Mouse (Mus musculus) gastrocnemius, postnatal 25 days (tissue): ENCODE measurements around the gene CT030661.1. TPM values are rescaled to one million over a fixed set of nuclear protein-coding genes. Genes with fewer than 3 reads are reported as not detected.
A peak's percentile ranks its signal among the peaks of the same experiment; 100 is the strongest.
"Not testable (repeated sequence)": the region's sequence is repeated elsewhere in the genome, so short reads cannot be mapped to it uniquely, and the experiment has no call there.

Source experiments
- DNase-seq: peaks from one replicate; pipeline ENCODE4 v3.0.0; 2022
- long read RNA-seq, 2 experiments: library from polyadenylated mRNA; stranded (forward); transcript quantifications; one replicate each; pipeline ENCODE4 v2.0.0; 2021
- total RNA-seq, 2 experiments: library from RNA; stranded (reverse); gene quantifications; 1 replicate in 1 of 2; 2 replicates in 1 of 2; pipeline ENCODE4 v1.2.3; 2021

The CT030661.1 gene
- total RNA-seq = 1 to 10 TPM; 6.5 to 6.8 TPM
- long read RNA-seq, experiment 1, partial matches to known transcripts = 0 of 1 reads
- long read RNA-seq, experiment 1, other reads (novel, unspliced or antisense) = 1 of 1 reads
- long read RNA-seq, experiment 2, partial matches to known transcripts = 0 of 3 reads
- long read RNA-seq, experiment 2, other reads (novel, unspliced or antisense) = 3 of 3 reads

GRCm38 (mm10) chr17:22314730-22315226 lies at the start of gene CT030661.1:
CT030661.1 (minus strand) TSS chr17:22314837.
- DNase-seq = peak; percentile 85

DNA sequence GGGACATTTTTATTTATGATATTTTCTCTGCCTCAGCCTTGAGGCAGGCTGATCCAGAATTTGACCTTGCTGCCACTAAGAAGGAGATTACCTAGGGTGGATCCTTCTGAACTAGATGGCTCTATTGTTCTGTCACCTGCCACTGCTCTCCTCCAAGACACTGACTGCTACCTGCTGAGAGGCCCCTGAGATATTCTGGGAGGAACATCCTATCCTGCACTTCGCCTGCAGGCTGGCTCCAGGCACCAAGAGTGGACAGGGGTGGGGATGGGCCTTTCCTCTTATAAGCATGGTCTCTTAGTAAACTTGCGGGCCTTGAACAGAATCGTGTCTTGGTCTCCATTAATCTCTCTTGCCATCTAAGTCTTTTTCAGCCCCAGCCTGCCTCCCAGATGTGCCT lies 49.3 kb upstream of the CT030661.1 start:
- DNase-seq = no peak

DNA sequence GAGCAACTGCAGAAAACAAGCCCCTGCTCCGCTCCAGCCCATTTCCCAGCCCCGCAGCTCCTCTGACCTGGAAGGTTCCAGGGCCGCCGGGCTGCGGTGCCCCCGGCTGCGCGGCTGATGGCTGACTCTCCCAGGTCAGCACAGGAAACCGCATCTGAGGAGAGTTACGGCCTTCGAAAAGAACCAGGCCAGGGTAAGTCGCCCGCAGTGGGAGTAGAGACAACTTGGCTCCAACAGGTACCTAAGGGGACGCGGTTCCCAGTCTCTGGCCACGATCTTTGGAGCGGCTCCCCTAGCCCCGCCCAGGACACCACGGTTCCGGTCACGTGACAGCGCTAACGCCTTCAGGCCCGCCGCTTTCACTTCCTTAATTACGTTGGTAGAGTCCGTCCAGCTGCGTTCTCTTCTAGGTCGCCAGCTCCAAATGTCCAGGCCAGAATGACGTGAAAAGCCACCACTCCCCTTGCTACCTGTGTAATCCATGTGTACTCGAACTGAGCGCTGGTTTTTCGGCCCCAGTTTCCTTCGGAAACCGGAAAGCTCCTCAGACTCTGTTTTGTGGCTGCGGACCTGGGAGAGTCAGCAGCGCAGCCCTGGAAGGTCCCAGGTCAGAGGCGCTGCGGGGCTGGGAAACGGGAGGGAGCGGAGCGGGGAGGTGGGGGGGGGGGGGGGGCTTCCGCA lies 46.6 kb upstream of the CT030661.1 start, which contains the start of the genes Zfp944 and Zfp758:
TSS of gene Zfp944 (minus strand) at position 300 of the 681 bp plus-strand sequence.
TSS of gene Zfp758 (plus strand) at position 353 of the 681 bp plus-strand sequence.
- DNase-seq = peak; percentile 36

DNA sequence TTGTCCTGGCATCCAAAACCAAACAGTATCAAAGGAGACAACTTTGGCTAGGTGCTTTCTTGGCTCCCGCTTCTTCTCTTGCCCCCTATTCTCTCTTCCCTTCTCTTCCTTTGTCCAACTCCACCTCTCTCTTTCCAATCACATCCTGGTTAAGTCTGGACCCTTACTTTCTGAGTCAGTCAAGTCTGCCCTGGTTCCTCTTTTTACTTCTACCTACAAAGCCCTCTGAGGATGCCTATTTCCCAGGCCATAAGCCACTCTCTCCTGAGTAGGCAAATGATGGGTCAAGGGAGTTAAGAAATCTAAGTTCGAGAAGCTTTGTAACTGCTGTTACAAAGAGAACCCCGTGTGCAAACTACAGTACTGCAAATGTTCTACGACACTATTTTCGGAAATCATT lies 45.9 kb upstream of the CT030661.1 start:
- DNase-seq = no peak

- DNase-seq = peak; percentile 9
Measured at GRCm38 (mm10) chr17:22352794-22353193, 38.2 kb upstream of the CT030661.1 start.

GRCm38 (mm10) chr17:22315247-22315646 lies 610 bp upstream of the CT030661.1 start:
- not testable (repeated sequence) for DNase-seq

- DNase-seq = not testable (repeated sequence)
Measured at GRCm38 (mm10) chr17:22314219-22314618, 418 bp downstream of the CT030661.1 start.

Other genes with a start within 250 kb of the CT030661.1 start
- gene Zfp947, start 148.6 kb downstream of the CT030661.1 start, total RNA-seq = under 1 TPM; 0.38 to 0.67 TPM
- gene Zfp994, start 89.2 kb downstream of the CT030661.1 start, total RNA-seq = 1 to 10 TPM; 1.7 to 1.9 TPM
- gene Zfp944, start 46.6 kb upstream of the CT030661.1 start, total RNA-seq = 1 to 10 TPM; 4.0 to 5.1 TPM
- gene Zfp758, start 46.6 kb upstream of the CT030661.1 start, total RNA-seq = 1 to 10 TPM; 5.4 to 6.5 TPM
- gene Zfp946, start 109.4 kb upstream of the CT030661.1 start, total RNA-seq = 1 to 10 TPM; 3.1 to 3.9 TPM